Mouse (Mus musculus): ENCODE data around the gene Mbl2. TPM values are rescaled to one million over a fixed set of nuclear protein-coding genes. Genes with fewer than 3 reads are reported as not detected.

Gene Mbl2
- total RNA-seq, 2 experiments from 2014 or later, result not detected

- intact Hi-C loops (cut with DNase I), result no loop called here
- no peak for DNase-seq (ENCODE audit: low spot score)
Measured at GRCm38 (mm10) chr19:30287899-30288490, 55.3 kb downstream of the Mbl2 start.

Small RNAs within 50 kb of the gene (microRNA-seq; reads per million reads assigned to microRNA genes)
- gene Gm24108, result not detected

Other genes starting within 250 kb of the Mbl2 start
- not detected for gene Trpd52l3, start 229.2 kb upstream of the Mbl2 start, total RNA-seq (2021)
- gene Uhrf2, start 202.4 kb upstream of the Mbl2 start, total RNA-seq (2021), result 10 to 100 TPM; 21.2 to 25.5 TPM
- under 1 TPM; 0.16 to 0.22 TPM for gene Gldc, start 57.5 kb upstream of the Mbl2 start, total RNA-seq (2021)